Mouse (Mus musculus): ENCODE results near the gene Il31ra.
"Not testable (repeated sequence)": the region's sequence is repeated elsewhere in the genome, so short reads cannot be mapped to it uniquely, and the experiment has no call there.

Il31ra gene

GRCm38 (mm10) chr13:112594260-112594659, at the start of gene Il31ra:
Gene Il31ra, minus strand, starts transcription at chr13:112594360.
- CTCF ChIA-PET = not testable (repeated sequence)

- CTCF ChIA-PET = interaction anchor here (0.6 kb wide), 1 partner anchor 8 kb away, joined by 3 read pairs; no protein-coding TSS in a partner anchor
Observed at GRCm38 (mm10) chr13:112642897-112643296, 48.7 kb upstream of the Il31ra start.

- CTCF ChIA-PET = interaction anchor here (1.1 kb wide), 1 partner anchor 13 kb away, joined by 4 read pairs; no protein-coding TSS in a partner anchor
Observed at GRCm38 (mm10) chr13:112639111-112639510, 45.0 kb upstream of the Il31ra start.

GRCm38 (mm10) chr13:112636498-112636897, 42.3 kb upstream of the Il31ra start:
- CTCF ChIA-PET = no interaction called here

GRCm38 (mm10) chr13:112635174-112635837, 41.1 kb upstream of the Il31ra start:
- CTCF ChIA-PET = no interaction called here

GRCm38 (mm10) chr13:112625566-112625965, 31.4 kb upstream of the Il31ra start:
- CTCF ChIA-PET = no interaction called here

- CTCF ChIA-PET = no interaction called here
Observed at GRCm38 (mm10) chr13:112624622-112625021, 30.5 kb upstream of the Il31ra start.

GRCm38 (mm10) chr13:112623656-112624055, 29.5 kb upstream of the Il31ra start:
- CTCF ChIA-PET = no interaction called here

- CTCF ChIA-PET = no interaction called here
Observed at GRCm38 (mm10) chr13:112621592-112621991, 27.4 kb upstream of the Il31ra start.

GRCm38 (mm10) chr13:112608606-112609005, 14.4 kb upstream of the Il31ra start:
- CTCF ChIA-PET = no interaction called here

- CTCF ChIA-PET = no interaction called here
Observed at GRCm38 (mm10) chr13:112604411-112604810, 10.3 kb upstream of the Il31ra start.

- CTCF ChIA-PET = no interaction called here
Observed at GRCm38 (mm10) chr13:112603839-112604238, 9.7 kb upstream of the Il31ra start.

- CTCF ChIA-PET = no interaction called here
Observed at GRCm38 (mm10) chr13:112602607-112603006, 8.4 kb upstream of the Il31ra start.

GRCm38 (mm10) chr13:112590254-112590653, 3.9 kb downstream of the Il31ra start:
- CTCF ChIA-PET = no interaction called here

- CTCF ChIA-PET = no interaction called here
Observed at GRCm38 (mm10) chr13:112589625-112590024, 4.5 kb downstream of the Il31ra start.

GRCm38 (mm10) chr13:112584556-112585237, 9.5 kb downstream of the Il31ra start:
- CTCF ChIA-PET = no interaction called here

GRCm38 (mm10) chr13:112582291-112582690, 11.9 kb downstream of the Il31ra start:
- CTCF ChIA-PET = no interaction called here

- CTCF ChIA-PET = no interaction called here
Observed at GRCm38 (mm10) chr13:112581796-112582195, 12.4 kb downstream of the Il31ra start.

GRCm38 (mm10) chr13:112580590-112581320, 13.4 kb downstream of the Il31ra start:
- CTCF ChIA-PET = no interaction called here

GRCm38 (mm10) chr13:112578041-112578440, 16.1 kb downstream of the Il31ra start:
- CTCF ChIA-PET = interaction anchor here (0.7 kb wide), 1 partner anchor 830 kb away, joined by 7 read pairs; no protein-coding TSS in a partner anchor

GRCm38 (mm10) chr13:112573800-112574199, 20.4 kb downstream of the Il31ra start:
- CTCF ChIA-PET = interaction anchor here (0.6 kb wide), 3 partner anchors 33 to 659 kb away, joined by 3 to 7 read pairs (median 3); no protein-coding TSS in a partner anchor

GRCm38 (mm10) chr13:112570768-112571167, 23.4 kb downstream of the Il31ra start:
- CTCF ChIA-PET = interaction anchor here (0.7 kb wide), 1 partner anchor 16 kb away, joined by 7 read pairs; no protein-coding TSS in a partner anchor
